Mouse (Mus musculus) brain, embryonic 18.5 days (tissue): ENCODE results near the gene Cyp17a1.

Experiments used
- DNase-seq: peaks from one replicate; pipeline ENCODE4 v3.0.0-alpha.2; 2012; ENCODE audit warnings: low read depth, low spot score

The Cyp17a1 gene

DNA sequence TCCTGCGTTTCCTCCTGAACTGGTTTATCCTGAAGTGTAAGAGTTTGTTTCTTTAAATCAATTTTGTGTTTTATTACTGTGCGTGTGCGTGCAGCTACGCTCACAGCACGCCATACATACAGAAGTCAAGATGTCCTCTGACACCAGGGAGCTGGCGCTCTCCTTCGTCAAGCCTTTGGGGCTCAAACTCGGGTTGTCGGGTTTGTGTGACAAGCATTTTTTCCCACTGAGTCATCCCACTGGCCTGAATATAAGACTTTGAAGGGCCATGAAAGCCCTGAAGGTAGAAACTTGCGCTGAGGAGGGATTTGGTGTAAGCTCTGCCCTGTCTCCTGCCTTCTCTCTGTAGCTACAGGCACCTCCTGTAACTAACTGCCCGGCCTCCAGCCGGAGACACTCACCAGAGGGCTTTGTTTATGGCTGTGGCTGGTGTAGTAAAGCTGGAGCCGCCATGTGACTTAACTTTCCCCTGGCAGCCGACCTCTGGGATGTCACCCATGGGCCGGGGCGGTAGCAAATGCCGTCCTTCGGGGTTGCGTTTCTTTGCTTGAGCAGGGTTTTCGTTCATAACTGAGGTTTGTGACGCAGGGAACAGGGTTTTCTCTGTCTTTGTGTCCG lies 30.7 kb downstream of the Cyp17a1 start:
- no peak for DNase-seq

- DNase-seq, result no peak
These were observed 31.4 kb downstream of the Cyp17a1 start for GRCm38 (mm10) chr19:46641420-46642085.

DNA sequence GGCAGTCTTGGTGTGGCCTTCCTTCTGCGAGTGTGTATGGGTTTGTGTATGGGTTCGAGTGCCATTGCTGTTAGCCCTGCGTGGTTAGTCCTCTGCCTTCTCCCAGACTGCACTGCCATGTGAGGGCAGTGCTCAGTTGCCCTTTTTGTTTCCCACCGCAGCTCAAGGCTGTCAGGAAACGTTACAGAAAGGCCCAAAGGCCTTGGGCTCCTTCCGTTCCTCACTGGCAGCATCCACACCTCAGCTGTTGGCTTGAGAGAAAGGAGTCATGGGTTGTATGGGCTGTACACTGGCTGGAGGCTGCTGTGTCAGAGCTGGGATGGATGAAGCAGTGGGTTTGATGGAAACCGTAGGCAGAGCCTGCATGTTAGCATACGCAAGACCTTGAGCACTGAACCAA lies 32.2 kb downstream of the Cyp17a1 start:
- no peak for DNase-seq

GRCm38 (mm10) chr19:46639496-46639895 lies 33.5 kb downstream of the Cyp17a1 start:
- DNase-seq, result no peak

- no peak for DNase-seq
These were observed 33.9 kb downstream of the Cyp17a1 start for GRCm38 (mm10) chr19:46639053-46639452.

GRCm38 (mm10) chr19:46637598-46637997 lies 35.4 kb downstream of the Cyp17a1 start:
- DNase-seq, result no peak

- DNase-seq, result no peak
These were observed 37.2 kb downstream of the Cyp17a1 start for GRCm38 (mm10) chr19:46635766-46636165.

- DNase-seq, result no peak
These were observed 41.3 kb downstream of the Cyp17a1 start for GRCm38 (mm10) chr19:46631637-46632036.

DNA sequence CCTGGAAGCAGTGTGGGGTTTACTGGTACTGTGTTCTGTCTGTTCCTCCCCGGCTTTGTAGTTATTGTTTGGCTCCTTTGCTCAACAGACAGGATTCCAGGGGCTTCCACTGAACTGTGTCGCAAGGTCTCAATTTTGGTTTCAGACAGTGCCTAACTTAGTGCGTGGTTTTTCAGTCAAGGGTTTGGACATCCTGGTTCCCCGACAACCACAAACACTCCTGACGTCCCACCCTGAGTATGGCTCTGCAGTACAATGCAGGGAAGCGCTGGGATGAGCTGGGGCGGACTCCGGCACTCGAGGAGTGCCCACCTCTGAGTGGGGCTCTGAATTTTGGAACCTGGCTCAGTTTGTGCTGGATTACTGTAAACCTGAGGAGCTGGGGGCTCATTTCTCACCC lies 43.2 kb downstream of the Cyp17a1 start:
- no peak for DNase-seq

- no peak for DNase-seq
These were observed 44.6 kb downstream of the Cyp17a1 start for GRCm38 (mm10) chr19:46628403-46628802.

DNA sequence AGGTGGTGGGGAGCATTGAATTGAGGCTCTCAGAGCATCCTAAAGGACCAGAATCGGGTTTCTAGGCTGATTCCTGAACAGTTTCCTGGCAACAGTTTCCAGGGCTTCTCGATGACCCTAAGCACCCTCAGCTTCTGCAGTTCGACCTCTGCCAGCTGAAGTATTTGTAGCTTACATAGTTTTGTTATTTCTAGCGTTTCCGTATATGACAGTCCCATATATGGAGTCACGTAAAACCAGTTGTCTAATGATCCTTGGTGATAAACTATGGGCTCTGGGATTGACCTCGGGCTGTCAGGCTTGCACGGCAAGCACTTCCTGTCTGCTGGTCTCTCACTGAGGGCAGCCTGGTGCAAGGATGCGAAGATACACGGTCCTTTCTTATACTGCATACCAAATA lies 47.5 kb downstream of the Cyp17a1 start:
- no peak for DNase-seq

DNA sequence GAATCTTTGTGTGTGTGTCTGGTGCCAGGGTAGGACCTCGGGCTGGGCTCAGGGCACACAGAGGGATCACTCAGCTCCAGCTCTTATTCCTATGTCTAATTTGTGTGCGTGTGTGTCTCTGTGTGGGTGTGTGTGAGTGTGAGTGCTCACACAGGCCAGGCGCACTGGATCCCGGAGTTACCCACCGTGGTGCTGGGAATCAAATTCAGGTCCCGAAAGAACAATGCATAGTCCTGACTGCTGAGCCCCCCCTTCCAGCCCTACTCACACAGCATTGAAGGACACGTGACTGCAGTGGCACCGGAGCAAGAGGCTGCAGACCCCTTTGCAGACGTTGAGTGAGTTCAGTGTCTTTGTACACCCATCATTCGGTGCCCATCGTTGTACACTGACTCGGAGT lies 48.0 kb downstream of the Cyp17a1 start:
- no peak for DNase-seq

DNA sequence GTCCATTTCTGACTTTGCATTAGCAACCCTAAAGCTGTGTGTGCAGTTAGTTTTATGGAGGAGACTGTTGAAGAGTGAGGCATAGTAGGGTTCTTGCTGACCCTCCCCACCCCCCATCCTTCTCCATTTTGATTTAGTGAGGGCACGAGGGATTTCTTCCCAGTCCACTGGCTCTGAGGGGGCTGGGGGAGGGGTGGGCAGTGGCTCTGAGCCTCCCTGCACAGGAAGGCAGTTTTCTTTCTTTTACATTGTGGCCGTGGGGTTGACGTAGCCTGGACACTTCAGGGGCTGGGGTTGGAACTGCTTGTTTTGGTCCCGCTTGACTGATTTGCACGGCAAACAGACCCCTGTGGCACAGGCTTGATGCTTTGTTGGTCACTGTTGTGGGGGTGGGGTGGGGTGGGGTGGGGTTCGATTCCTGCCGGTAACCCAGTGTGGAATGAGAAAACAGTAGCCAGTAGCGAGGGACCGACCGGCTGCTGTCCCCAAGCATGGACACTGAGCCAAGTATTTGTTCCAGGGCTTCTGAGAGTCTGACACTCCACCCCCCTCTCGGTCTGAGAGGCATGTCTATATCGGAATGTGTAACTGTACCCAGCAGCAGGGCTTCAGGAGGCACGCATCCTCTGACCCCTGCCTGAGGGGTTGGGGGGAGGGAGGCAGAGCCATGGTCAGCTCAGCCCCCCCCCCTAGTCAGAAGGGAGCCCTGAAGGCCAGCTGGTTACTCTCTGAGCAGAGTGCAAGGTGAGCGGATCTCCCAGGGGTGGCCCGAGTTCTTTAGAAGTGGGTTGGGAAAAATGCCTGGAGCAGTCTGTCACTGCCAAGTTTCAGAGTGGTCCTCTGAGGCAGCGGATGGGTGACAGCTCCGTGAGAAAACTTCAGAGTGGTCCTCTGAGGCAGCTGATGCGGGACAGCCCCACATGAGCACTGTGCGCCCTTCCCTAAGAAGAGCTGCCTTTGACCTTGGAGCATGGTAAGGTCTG lies 48.9 kb downstream of the Cyp17a1 start:
- DNase-seq, result no peak

GRCm38 (mm10) chr19:46623194-46623667 lies 49.7 kb downstream of the Cyp17a1 start:
- DNase-seq, result no peak

DNA sequence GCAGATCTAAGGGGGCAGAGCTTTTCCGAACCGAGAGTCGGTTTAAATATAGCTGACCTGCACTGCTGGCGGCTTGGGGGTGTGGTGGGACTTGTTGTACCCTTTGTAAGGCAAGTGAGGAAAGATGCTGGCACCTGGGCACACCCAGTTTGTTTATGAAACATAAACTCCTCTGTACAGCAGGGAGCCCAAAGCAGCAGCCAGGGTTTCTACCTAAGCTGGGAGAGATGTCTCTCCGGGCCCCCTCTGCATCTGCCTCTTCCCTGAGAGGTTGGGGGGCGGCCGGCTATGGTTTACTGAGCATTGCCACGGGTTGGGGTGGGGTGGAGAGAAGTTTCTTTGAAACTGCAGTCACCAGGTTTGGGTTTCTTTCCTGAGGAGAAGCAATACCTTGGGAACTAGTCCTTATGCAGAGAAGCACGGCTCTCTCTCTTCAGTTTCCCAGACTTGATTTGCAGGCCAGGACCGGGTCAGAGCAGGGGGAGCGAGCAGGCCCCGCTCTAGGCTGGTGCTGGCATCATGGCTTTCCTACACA lies 50.2 kb downstream of the Cyp17a1 start:
- no peak for DNase-seq

- no peak for DNase-seq
These were observed 51.5 kb downstream of the Cyp17a1 start for GRCm38 (mm10) chr19:46621236-46622183.

DNA sequence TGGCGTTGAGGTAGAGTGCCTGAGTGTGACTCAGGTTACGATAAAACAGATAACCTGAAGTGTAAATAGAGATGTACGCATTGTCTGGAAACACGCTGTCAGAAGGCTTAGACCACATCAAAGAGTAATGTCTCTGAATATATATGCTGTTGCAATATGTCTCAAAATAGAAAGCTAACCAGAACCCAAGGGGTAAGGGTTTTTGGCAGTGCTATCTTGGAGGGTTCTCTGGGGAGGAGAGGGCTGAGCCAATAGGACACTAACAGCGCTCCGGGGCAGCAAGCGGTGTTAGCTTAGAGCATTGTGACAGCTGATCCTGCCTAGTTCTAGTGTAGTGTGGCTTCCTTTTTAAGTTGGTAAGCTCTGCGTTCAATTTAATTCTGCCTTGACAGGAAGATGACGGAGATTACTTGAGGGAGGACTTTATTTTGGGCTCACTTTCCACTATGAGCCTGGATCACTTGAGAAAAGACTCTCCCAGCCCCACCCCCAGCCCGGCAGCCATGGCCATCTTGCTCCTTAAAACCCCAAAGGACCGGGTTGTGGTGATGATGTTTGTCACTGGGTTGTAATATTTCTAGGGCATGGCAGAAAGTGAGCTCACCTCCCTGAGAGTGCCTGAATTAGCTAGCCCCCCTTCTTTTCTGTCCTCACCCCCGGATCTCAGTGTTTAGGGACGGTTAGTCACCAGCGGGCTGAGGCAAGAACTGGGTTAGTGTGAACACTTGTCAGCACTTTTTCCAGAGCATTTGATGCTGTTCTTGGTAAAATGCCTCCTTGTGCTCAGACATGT lies 52.8 kb downstream of the Cyp17a1 start:
- DNase-seq, result no peak

- no peak for DNase-seq
These were observed 53.5 kb downstream of the Cyp17a1 start for GRCm38 (mm10) chr19:46619518-46619917.

DNA sequence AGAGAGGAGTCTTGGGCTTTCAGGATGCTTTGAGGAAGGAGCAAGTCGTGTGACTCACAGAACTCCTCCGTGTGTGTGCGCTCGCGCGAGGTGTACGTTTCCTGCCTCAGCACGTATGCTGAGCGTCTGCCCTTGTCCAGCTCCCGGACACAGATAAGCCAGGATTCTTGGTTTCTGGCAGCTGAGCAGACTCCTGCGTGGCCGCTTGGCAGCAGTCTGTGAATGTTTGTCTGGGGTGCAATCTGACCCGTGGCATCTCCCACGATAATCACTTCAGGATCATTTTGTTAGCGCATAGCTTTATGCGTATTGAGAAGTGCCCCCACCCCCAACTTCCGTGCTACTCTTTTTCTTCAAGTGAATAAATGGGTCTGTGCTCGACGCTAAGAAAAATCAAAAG lies 54.0 kb downstream of the Cyp17a1 start:
- DNase-seq, result no peak

DNA sequence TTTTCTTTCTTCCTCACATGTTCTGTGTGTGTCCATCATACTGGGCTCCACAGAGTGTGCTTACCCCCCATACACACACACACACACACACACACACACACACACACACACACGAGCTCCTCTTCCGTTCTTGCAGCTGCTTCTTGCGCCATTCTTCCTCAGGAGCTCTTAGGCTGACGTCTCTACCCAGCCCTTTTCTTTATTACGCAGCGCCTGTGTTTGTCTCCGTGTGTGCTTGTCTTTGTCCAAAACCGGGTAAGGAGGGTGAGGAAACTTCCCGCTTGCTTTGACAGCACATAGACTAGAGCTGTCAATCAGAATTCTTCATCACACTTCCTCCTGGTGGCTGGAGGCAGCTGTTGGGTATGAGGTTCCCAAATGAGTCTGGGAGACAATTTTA lies 54.6 kb downstream of the Cyp17a1 start:
- DNase-seq, result no peak
